Mouse (Mus musculus): Measurements from ENCODE around the gene Ptges2. TPM values are rescaled to one million over a fixed set of nuclear protein-coding genes. Genes with fewer than 3 reads are reported as not detected.

Ptges2 gene
- polyA plus RNA-seq, 1 experiment from 2014 or later, result 11.0 TPM

GRCm38 (mm10) chr2:32363376-32364106, 32.2 kb upstream of the Ptges2 start:
- Histone ChIP-seq H3K4me1 (ENCODE audit: control insufficient read depth, low read depth, low read length) (peaks cover 21% of the 10 kb centered on the region), H3K27ac (ENCODE audit: low read length) (peak overlapping the region; percentile 88), H3K36me3 (ENCODE audit: control insufficient read depth, insufficient read depth) (no peaks in the 10 kb centered on the region), H3K4me2 (ENCODE audit: low read depth, low read length) (peak overlapping the region; percentile 97), H3K27me3 (ENCODE audit: control insufficient read depth, insufficient read depth, low read depth, low read length) (no peaks in the 10 kb centered on the region), H3K9ac (ENCODE audit: low read depth, low read length) (peak overlapping the region; percentile 87), H3K9me3 (replicated peaks; ENCODE audit: control insufficient read depth, low read length) (no peaks in the 10 kb centered on the region), H3K4me3 (ENCODE audit: low read depth, low read length) (peak overlapping the region; percentile 83)
- ATAC-seq (ENCODE audit: low read depth), result peak; percentile 40
- WGBS (ENCODE audit: insufficient replicate concordance), result 11% methylated on average over 19 of the region's 19 CpGs

- H3K4me1 ChIP-seq (ENCODE audit: control insufficient read depth, low read depth, low read length), result peaks cover 21% of the 10 kb centered on the region
- H3K4me3 ChIP-seq (ENCODE audit: low read depth, low read length), result peak overlapping the region; percentile 83
- peak overlapping the region; percentile 88 for H3K27ac ChIP-seq (ENCODE audit: low read length)
- peak overlapping the region; percentile 97 for H3K4me2 ChIP-seq (ENCODE audit: low read depth, low read length)
- WGBS (ENCODE audit: insufficient replicate concordance), result 49% methylated on average over 8 of the region's 8 CpGs
- no peaks in the 10 kb centered on the region for H3K9me3 ChIP-seq (replicated peaks; ENCODE audit: control insufficient read depth, low read length)
- no peaks in the 10 kb centered on the region for H3K27me3 ChIP-seq (ENCODE audit: control insufficient read depth, insufficient read depth, low read depth, low read length)
- no peak for ATAC-seq (ENCODE audit: low read depth)
- H3K36me3 ChIP-seq (ENCODE audit: control insufficient read depth, insufficient read depth), result no peaks in the 10 kb centered on the region
- peak overlapping the region; percentile 87 for H3K9ac ChIP-seq (ENCODE audit: low read depth, low read length)
Observed at GRCm38 (mm10) chr2:32364121-32364520, 31.6 kb upstream of the Ptges2 start.

GRCm38 (mm10) chr2:32367315-32367714, 28.4 kb upstream of the Ptges2 start:
- Histone ChIP-seq H3K36me3 (ENCODE audit: control insufficient read depth, insufficient read depth) (peaks cover 13% of the 10 kb centered on the region), H3K27me3 (ENCODE audit: control insufficient read depth, insufficient read depth, low read depth, low read length) (no peaks in the 10 kb centered on the region), H3K9ac (ENCODE audit: low read depth, low read length) (no peak overlapping the region), H3K4me3 (ENCODE audit: low read depth, low read length) (no peak overlapping the region), H3K27ac (ENCODE audit: low read length) (no peak overlapping the region), H3K9me3 (replicated peaks; ENCODE audit: control insufficient read depth, low read length) (no peaks in the 10 kb centered on the region), H3K4me1 (ENCODE audit: control insufficient read depth, low read depth, low read length) (peaks cover 12% of the 10 kb centered on the region), H3K4me2 (ENCODE audit: low read depth, low read length) (no peak overlapping the region)
- WGBS (ENCODE audit: insufficient replicate concordance), result 78% methylated on average over 5 of the region's 5 CpGs
- no peak for ATAC-seq (ENCODE audit: low read depth)

- Histone ChIP-seq H3K9me3 (replicated peaks; ENCODE audit: control insufficient read depth, low read length) (no peaks in the 10 kb centered on the region), H3K27ac (ENCODE audit: low read length) (no peak overlapping the region), H3K4me1 (ENCODE audit: control insufficient read depth, low read depth, low read length) (no peaks in the 10 kb centered on the region), H3K9ac (ENCODE audit: low read depth, low read length) (no peak overlapping the region), H3K4me2 (ENCODE audit: low read depth, low read length) (no peak overlapping the region), H3K27me3 (ENCODE audit: control insufficient read depth, insufficient read depth, low read depth, low read length) (no peaks in the 10 kb centered on the region), H3K36me3 (ENCODE audit: control insufficient read depth, insufficient read depth) (peaks cover 43% of the 10 kb centered on the region), H3K4me3 (ENCODE audit: low read depth, low read length) (no peak overlapping the region)
- WGBS (ENCODE audit: insufficient replicate concordance), result 77% methylated on average over 10 of the region's 10 CpGs
- ATAC-seq (ENCODE audit: low read depth), result no peak
Observed at GRCm38 (mm10) chr2:32374191-32374590, 21.5 kb upstream of the Ptges2 start.

- no peak overlapping the region for H3K4me3 ChIP-seq (ENCODE audit: low read depth, low read length)
- peaks cover under 1% of the 10 kb centered on the region for H3K4me1 ChIP-seq (ENCODE audit: control insufficient read depth, low read depth, low read length)
- peaks cover 38% of the 10 kb centered on the region for H3K36me3 ChIP-seq (ENCODE audit: control insufficient read depth, insufficient read depth)
- no peak for ATAC-seq (ENCODE audit: low read depth)
- H3K27me3 ChIP-seq (ENCODE audit: control insufficient read depth, insufficient read depth, low read depth, low read length), result no peaks in the 10 kb centered on the region
- no peaks in the 10 kb centered on the region for H3K9me3 ChIP-seq (replicated peaks; ENCODE audit: control insufficient read depth, low read length)
- no peak overlapping the region for H3K4me2 ChIP-seq (ENCODE audit: low read depth, low read length)
- no peak overlapping the region for H3K27ac ChIP-seq (ENCODE audit: low read length)
- 79% methylated on average over 13 of the region's 13 CpGs for WGBS (ENCODE audit: insufficient replicate concordance)
- no peak overlapping the region for H3K9ac ChIP-seq (ENCODE audit: low read depth, low read length)
Observed at GRCm38 (mm10) chr2:32375317-32375940, 20.3 kb upstream of the Ptges2 start.

GRCm38 (mm10) chr2:32376963-32377362, 18.7 kb upstream of the Ptges2 start:
- 79% methylated on average over 10 of the region's 10 CpGs for WGBS (ENCODE audit: insufficient replicate concordance)
- Histone ChIP-seq H3K36me3 (ENCODE audit: control insufficient read depth, insufficient read depth) (peaks cover 33% of the 10 kb centered on the region), H3K9ac (ENCODE audit: low read depth, low read length) (no peak overlapping the region), H3K9me3 (replicated peaks; ENCODE audit: control insufficient read depth, low read length) (no peaks in the 10 kb centered on the region), H3K27me3 (ENCODE audit: control insufficient read depth, insufficient read depth, low read depth, low read length) (no peaks in the 10 kb centered on the region), H3K4me2 (ENCODE audit: low read depth, low read length) (no peak overlapping the region), H3K4me3 (ENCODE audit: low read depth, low read length) (no peak overlapping the region), H3K4me1 (ENCODE audit: control insufficient read depth, low read depth, low read length) (peaks cover 12% of the 10 kb centered on the region), H3K27ac (ENCODE audit: low read length) (no peak overlapping the region)
- ATAC-seq (ENCODE audit: low read depth), result no peak

- Histone ChIP-seq H3K9ac (ENCODE audit: low read depth, low read length) (no peak overlapping the region), H3K4me2 (ENCODE audit: low read depth, low read length) (no peak overlapping the region)
Observed at GRCm38 (mm10) chr2:32380001-32380500, 15.6 kb upstream of the Ptges2 start.

GRCm38 (mm10) chr2:32381141-32381774, 14.4 kb upstream of the Ptges2 start:
- peaks cover 19% of the 10 kb centered on the region for H3K36me3 ChIP-seq (ENCODE audit: control insufficient read depth, insufficient read depth)
- no peaks in the 10 kb centered on the region for H3K9me3 ChIP-seq (replicated peaks; ENCODE audit: control insufficient read depth, low read length)
- ATAC-seq (ENCODE audit: low read depth), result peak; percentile 33
- peak overlapping the region; percentile 74 for H3K4me3 ChIP-seq (ENCODE audit: low read depth, low read length)
- H3K27me3 ChIP-seq (ENCODE audit: control insufficient read depth, insufficient read depth, low read depth, low read length), result no peaks in the 10 kb centered on the region; the same call in none of the 2 replicates
- peak overlapping the region; percentile 57; the same call in 1 of the 2 replicates for H3K27ac ChIP-seq (ENCODE audit: low read length)
- H3K4me2 ChIP-seq (ENCODE audit: low read depth, low read length), result peak overlapping the region; percentile 100
- H3K9ac ChIP-seq (ENCODE audit: low read depth, low read length), result peak overlapping the region; percentile 80
- WGBS (ENCODE audit: insufficient replicate concordance), result under 1% methylated on average over 27 of the region's 27 CpGs
- peaks cover 18% of the 10 kb centered on the region for H3K4me1 ChIP-seq (ENCODE audit: control insufficient read depth, low read depth, low read length)

More at GRCm38 (mm10) chr2:32380001-32380500, 15.6 kb upstream of the Ptges2 start:
- Histone ChIP-seq H3K27ac (ENCODE audit: low read length) (no peak overlapping the region), H3K4me1 (ENCODE audit: control insufficient read depth, low read depth, low read length) (peaks cover 18% of the 10 kb centered on the region), H3K9me3 (replicated peaks; ENCODE audit: control insufficient read depth, low read length) (no peaks in the 10 kb centered on the region), H3K27me3 (ENCODE audit: control insufficient read depth, insufficient read depth, low read depth, low read length) (no peaks in the 10 kb centered on the region; the same call in none of the 2 replicates), H3K36me3 (ENCODE audit: control insufficient read depth, insufficient read depth) (peaks cover 24% of the 10 kb centered on the region), H3K4me3 (ENCODE audit: low read depth, low read length) (no peak overlapping the region)
- 79% methylated on average over 7 of the region's 7 CpGs for WGBS (ENCODE audit: insufficient replicate concordance)
- ATAC-seq (ENCODE audit: low read depth), result no peak

All from liver, embryonic 16.5 days (tissue).